Mouse (Mus musculus): ENCODE measurements around the gene Socs2.

The Socs2 gene

GRCm38 (mm10) chr10:95419726-95420125, 2.7 kb upstream of the Socs2 start:
- no peak for DNase-seq

- no peak for DNase-seq
Observed at GRCm38 (mm10) chr10:95418631-95419030, 1.7 kb upstream of the Socs2 start.

- peak; percentile 87 to 90 for DNase-seq
Observed at GRCm38 (mm10) chr10:95417496-95418236, 686 bp upstream of the Socs2 start.

GRCm38 (mm10) chr10:95416361-95416684, 657 bp downstream of the Socs2 start:
- no peak for DNase-seq

GRCm38 (mm10) chr10:95415533-95416360, 1.2 kb downstream of the Socs2 start:
- DNase-seq = peak; percentile 56 to 61

GRCm38 (mm10) chr10:95415159-95415532, 1.8 kb downstream of the Socs2 start:
- DNase-seq = peak in 1 of 2 experiments; percentile 39

- DNase-seq = peak; percentile 55 to 57
Observed at GRCm38 (mm10) chr10:95414316-95415158, 2.4 kb downstream of the Socs2 start.

GRCm38 (mm10) chr10:95411139-95411538, 5.8 kb downstream of the Socs2 start:
- DNase-seq = no peak

GRCm38 (mm10) chr10:95410709-95411108, 6.3 kb downstream of the Socs2 start:
- DNase-seq = no peak

- DNase-seq = no peak
Observed at GRCm38 (mm10) chr10:95410209-95410608, 6.8 kb downstream of the Socs2 start.

GRCm38 (mm10) chr10:95409149-95409548, 7.8 kb downstream of the Socs2 start:
- DNase-seq = no peak

- no peak for DNase-seq
Observed at GRCm38 (mm10) chr10:95408487-95408886, 8.5 kb downstream of the Socs2 start.

GRCm38 (mm10) chr10:95407541-95408160, 9.3 kb downstream of the Socs2 start:
- no peak for DNase-seq

- no peak for DNase-seq
Observed at GRCm38 (mm10) chr10:95404774-95405173, 12.2 kb downstream of the Socs2 start.

GRCm38 (mm10) chr10:95399689-95400354, 17.2 kb downstream of the Socs2 start:
- no peak for DNase-seq

- peak; percentile 43 to 50 for DNase-seq
Observed at GRCm38 (mm10) chr10:95398489-95398888, 18.5 kb downstream of the Socs2 start.

GRCm38 (mm10) chr10:95397191-95397835, 19.7 kb downstream of the Socs2 start:
- no peak for DNase-seq

- no peak for DNase-seq
Observed at GRCm38 (mm10) chr10:95396356-95396755, 20.6 kb downstream of the Socs2 start.

GRCm38 (mm10) chr10:95394819-95395812, 21.9 kb downstream of the Socs2 start:
- DNase-seq = no peak

GRCm38 (mm10) chr10:95392073-95392472, 24.9 kb downstream of the Socs2 start:
- no peak for DNase-seq
